In genomic region chr6:93257130-93257841, GRCm38 (mm10) we compare ENCODE assay signal across 14 mouse cellular contexts.
A peak's percentile ranks its signal among the peaks of the same experiment; 100 is the strongest.
DNase-seq lines count a peak whose midpoint lies in the region; ATAC-seq and TF ChIP-seq lines count a peak whose summit lies in the region.
"Had no signal": no experiment of that assay in that cellular context is flagged by ENCODE, and none has a peak within 500 bp of the region (broad histone marks: within the 10 kb centered on the region; RNA-seq: fewer than 3 reads in every experiment).

No protein-coding gene starts in this region.

- H3K9me3 ChIP-seq in lung, embryonic 14.5 days (ENCODE audit: low read depth, low read length), result no peaks in the 10 kb centered on the region
- H3K9me3 ChIP-seq in heart, embryonic 10.5 days, result no peaks in the 10 kb centered on the region
- no peaks in the 10 kb centered on the region for H3K9me3 ChIP-seq in stomach, postnatal 0 days (ENCODE audit: control insufficient read depth, low read length)
- H3K9me3 ChIP-seq: embryonic facial prominence, embryonic 10.5 days; midbrain, embryonic 13.5 days; neural tube, embryonic 12.5 days had no signal

- H3K9ac ChIP-seq in lung, embryonic 14.5 days, result no peak overlapping the region
- no peak overlapping the region for H3K9ac ChIP-seq in stomach, postnatal 0 days (ENCODE audit: low read length)
- H3K9ac ChIP-seq: liver, postnatal 0 days; midbrain, embryonic 13.5 days; neural tube, embryonic 12.5 days had no signal

- H3K4me2 ChIP-seq in lung, embryonic 14.5 days, result no peak overlapping the region
- no peak overlapping the region for H3K4me2 ChIP-seq in stomach, postnatal 0 days (replicated peaks; ENCODE audit: low read depth)
- H3K4me2 ChIP-seq: midbrain, embryonic 13.5 days; neural tube, embryonic 12.5 days had no signal

- no peaks in the 10 kb centered on the region for H3K36me3 ChIP-seq in lung, embryonic 14.5 days (ENCODE audit: insufficient read depth)
- H3K36me3 ChIP-seq in heart, embryonic 10.5 days, result no peaks in the 10 kb centered on the region
- no peaks in the 10 kb centered on the region for H3K36me3 ChIP-seq in stomach, postnatal 0 days (ENCODE audit: control insufficient read depth, insufficient read depth, low read length)
- H3K36me3 ChIP-seq: embryonic facial prominence, embryonic 10.5 days; midbrain, embryonic 13.5 days; neural tube, embryonic 12.5 days had no signal

- peak; percentile 65 for ATAC-seq in lung, embryonic 14.5 days (ENCODE audit: insufficient read depth)
- peak; percentile 91 for ATAC-seq in stomach, postnatal 0 days (ENCODE audit: low FRiP score, low TSS enrichment)
- ATAC-seq: intestine, embryonic 16.5 days; liver, postnatal 0 days; midbrain, embryonic 13.5 days had no signal

- intact Hi-C loops in heart, postnatal 14 days (cut with DNase I), result no loop called here

- 0 out of 2 replicates have a peak, but pooled peaks cover 7% of the 10 kb centered on the region for H3K4me1 ChIP-seq in lung, embryonic 14.5 days (ENCODE audit: insufficient read depth)
- peaks cover 8% of the 10 kb centered on the region for H3K4me1 ChIP-seq in lung, adult 2 months (ENCODE audit: control insufficient read depth, insufficient read depth, low read length)
- peaks cover 36% of the 10 kb centered on the region for H3K4me1 ChIP-seq in heart, embryonic 10.5 days
- H3K4me1 ChIP-seq in stomach, postnatal 0 days (replicated peaks; ENCODE audit: control insufficient read depth, insufficient read depth), result no peaks in the 10 kb centered on the region
- H3K4me1 ChIP-seq: embryonic facial prominence, embryonic 10.5 days; midbrain, embryonic 13.5 days; neural tube, embryonic 12.5 days had no signal

- peak; percentile 34 for DNase-seq in heart, adult 11 months
- no peak for DNase-seq in heart, postnatal 14 days
- peak; percentile 33 for DNase-seq in lung, embryonic 14.5 days
- DNase-seq in lung, adult 2 months, result no peak
- DNase-seq in heart, embryonic 10.5 days (ENCODE audit: low spot score), result no peak
- no peak for DNase-seq in stomach, postnatal 0 days (ENCODE audit: low spot score)
- DNase-seq in adrenal gland, postnatal 25 days, result no peak
- no peak for DNase-seq in frontal cortex, postnatal 36 days (ENCODE audit: low spot score in 2 of 2)
- DNase-seq: cerebellum, postnatal 14 days; liver, postnatal 0 days had no signal

- TF ChIP-seq CTCF in lung, embryonic 14.5 days (IDR thresholded peaks at IDR 0.05; ENCODE audit: low read depth), result no peak
- TF ChIP-seq CTCF in lung, adult 2 months (IDR thresholded peaks at IDR 0.05; ENCODE audit: insufficient read depth, low read length), result no peak
- TF ChIP-seq CTCF in stomach, postnatal 0 days (IDR thresholded peaks at IDR 0.05; ENCODE audit: low read depth), result no peak

- WGBS in lung, embryonic 14.5 days, result 46% methylated on average over 5 of the region's 5 CpGs
- WGBS in lung, adult 2 months, result 46% methylated on average over 5 of the region's 5 CpGs
- 35% methylated on average over 5 of the region's 5 CpGs for WGBS in heart, embryonic 10.5 days
- 38% methylated on average over 5 of the region's 5 CpGs for WGBS in stomach, postnatal 0 days

- peak overlapping the region; percentile 54 for H3K27ac ChIP-seq in lung, embryonic 14.5 days (ENCODE audit: low read depth)
- peak overlapping the region; percentile 73 for H3K27ac ChIP-seq in heart, embryonic 10.5 days
- no peak overlapping the region for H3K27ac ChIP-seq in stomach, postnatal 0 days (replicated peaks)
- H3K27ac ChIP-seq: embryonic facial prominence, embryonic 10.5 days; midbrain, embryonic 13.5 days; neural tube, embryonic 12.5 days had no signal

- no peaks in the 10 kb centered on the region for H3K27me3 ChIP-seq in lung, embryonic 14.5 days (ENCODE audit: insufficient read depth, low read length)
- no peaks in the 10 kb centered on the region for H3K27me3 ChIP-seq in heart, embryonic 10.5 days (ENCODE audit: insufficient read depth, poor library complexity, severe bottlenecking)
- H3K27me3 ChIP-seq in stomach, postnatal 0 days (ENCODE audit: control insufficient read depth, insufficient read depth, low read length), result no peaks in the 10 kb centered on the region
- H3K27me3 ChIP-seq: neural tube, embryonic 12.5 days had no signal

- no peak for TF ChIP-seq EP300 in stomach, postnatal 0 days (optimal IDR thresholded peaks at IDR 0.05)

- no peak for TF ChIP-seq POLR2A in lung, adult 2 months (IDR thresholded peaks at IDR 0.05; ENCODE audit: borderline replicate concordance, extremely low read depth, low read depth, low read length)

- H3K4me3 ChIP-seq in lung, embryonic 14.5 days (ENCODE audit: low read depth, low read length), result no peak overlapping the region
- no peak overlapping the region for H3K4me3 ChIP-seq in lung, adult 2 months (replicated peaks; ENCODE audit: extremely low read depth, low read depth, low read length)
- H3K4me3 ChIP-seq in heart, embryonic 10.5 days, result no peak overlapping the region
- no peak overlapping the region for H3K4me3 ChIP-seq in stomach, postnatal 0 days (ENCODE audit: low read depth, low read length)
- H3K4me3 ChIP-seq: embryonic facial prominence, embryonic 10.5 days; midbrain, embryonic 13.5 days; neural tube, embryonic 12.5 days had no signal

Comparison
In these comparisons a context has a peak if more than half of its experiments do, and no peak if none do; other contexts are left out.
1. DNase-seq: peak in heart, adult 11 months (single experiment) and lung, embryonic 14.5 days (single experiment); none in heart, postnatal 14 days (0 of 2), lung, adult 2 months (single experiment), heart, embryonic 10.5 days (single experiment), stomach, postnatal 0 days (single experiment), adrenal gland, postnatal 25 days (single experiment) and frontal cortex, postnatal 36 days (0 of 2).